8 mouse cellular contexts compared by ENCODE assay signal in genomic region chr13:58067540-58068103, GRCm38 (mm10). TPM values are rescaled to one million over a fixed set of nuclear protein-coding genes. Genes with fewer than 3 reads are reported as not detected.
DNase-seq lines count a peak whose midpoint lies in the region; ATAC-seq lines count a peak whose summit lies in the region.

No protein-coding gene starts in this region.

- H3K27me3 ChIP-seq in forebrain, embryonic 10.5 days (ENCODE audit: poor library complexity, severe bottlenecking): no peaks in the 10 kb centered on the region
- H3K27me3 ChIP-seq in forebrain, embryonic 16.5 days (replicated peaks; ENCODE audit: control insufficient read depth, insufficient read depth, low read length): no peaks in the 10 kb centered on the region
- H3K27me3 ChIP-seq in heart, embryonic 16.5 days (ENCODE audit: control insufficient read depth, insufficient read depth, low read length): no peaks in the 10 kb centered on the region

- ATAC-seq in forebrain, embryonic 16.5 days: no peak
- peak; percentile 71 for ATAC-seq in heart, embryonic 16.5 days (replicated peaks; ENCODE audit: extremely low read depth, insufficient read depth, low FRiP score)
- ATAC-seq in megakaryocyte, adult 5-6 weeks (ENCODE audit: poor library complexity, severe bottlenecking): peak; percentile 87

- no peaks in the 10 kb centered on the region for H3K36me3 ChIP-seq in forebrain, embryonic 10.5 days (replicated peaks)
- H3K36me3 ChIP-seq in forebrain, embryonic 16.5 days (ENCODE audit: control insufficient read depth, insufficient read depth): no peaks in the 10 kb centered on the region
- H3K36me3 ChIP-seq in heart, embryonic 16.5 days (ENCODE audit: control insufficient read depth, insufficient read depth): 0 out of 2 replicates have a peak, but pooled peaks cover 3% of the 10 kb centered on the region

- peaks cover 47% of the 10 kb centered on the region for H3K4me1 ChIP-seq in forebrain, embryonic 10.5 days
- peaks cover 7% of the 10 kb centered on the region; the same call in 1 of the 2 replicates for H3K4me1 ChIP-seq in forebrain, embryonic 16.5 days (replicated peaks; ENCODE audit: control insufficient read depth, insufficient read depth, low read length)
- peaks cover 52% of the 10 kb centered on the region for H3K4me1 ChIP-seq in heart, embryonic 16.5 days (ENCODE audit: control insufficient read depth, insufficient read depth, low read length)

- DNase-seq in forebrain, embryonic 10.5 days (ENCODE audit: extremely low spot score, low spot score): peak; percentile 37
- DNase-seq in embryo, embryonic 11 days: peak; percentile 80
- peak; percentile 94 to 98 for DNase-seq in kidney, postnatal 25 days
- peak; percentile 59 to 70 for DNase-seq in spleen, postnatal 36 days (ENCODE audit: low spot score in 2 of 2)
- no peak for DNase-seq in right cerebral cortex, postnatal 25 days

- H3K9ac ChIP-seq in forebrain, embryonic 16.5 days (replicated peaks; ENCODE audit: low read depth, low read length): no peak overlapping the region
- no peak overlapping the region for H3K9ac ChIP-seq in heart, embryonic 16.5 days (ENCODE audit: low read length)

- peak overlapping the region; percentile 51; the same call in 1 of the 2 replicates for H3K27ac ChIP-seq in forebrain, embryonic 10.5 days
- H3K27ac ChIP-seq in forebrain, embryonic 16.5 days (ENCODE audit: low read length): no peak overlapping the region
- peak overlapping the region; percentile 87 for H3K27ac ChIP-seq in heart, embryonic 16.5 days (ENCODE audit: low read length)

- H3K4me3 ChIP-seq in forebrain, embryonic 10.5 days: no peak overlapping the region
- no peak overlapping the region for H3K4me3 ChIP-seq in forebrain, embryonic 16.5 days (replicated peaks; ENCODE audit: low read length)
- H3K4me3 ChIP-seq in heart, embryonic 16.5 days (ENCODE audit: low read length): no peak overlapping the region

- H3K4me2 ChIP-seq in forebrain, embryonic 16.5 days (ENCODE audit: low read length): no peak overlapping the region
- peak overlapping the region; percentile 38 for H3K4me2 ChIP-seq in heart, embryonic 16.5 days (ENCODE audit: low read depth, low read length)

- no peaks in the 10 kb centered on the region for H3K9me3 ChIP-seq in forebrain, embryonic 10.5 days
- H3K9me3 ChIP-seq in forebrain, embryonic 16.5 days (ENCODE audit: control insufficient read depth, low read length): no peaks in the 10 kb centered on the region
- H3K9me3 ChIP-seq in heart, embryonic 16.5 days (replicated peaks; ENCODE audit: control insufficient read depth, low read length): no peaks in the 10 kb centered on the region

- 23% methylated on average over 17 of the region's 17 CpGs for WGBS in forebrain, embryonic 10.5 days
- 26% methylated on average over 17 of the region's 17 CpGs for WGBS in forebrain, embryonic 16.5 days
- WGBS in heart, embryonic 16.5 days: 20% methylated on average over 17 of the region's 17 CpGs

RNA-seq across cellular contexts. Expression of gene Klhl3, which starts 45.8 kb away (rescaled TPM):
- 2.0 and 2.1 TPM in 2 replicates for polyA plus RNA-seq in forebrain, embryonic 10.5 days (2016; fragmentation: Nextera tagmentation; extraction: Ambion mirVana)
- 8.9 and 11.8 TPM in 2 replicates for polyA plus RNA-seq in forebrain, embryonic 16.5 days (2015; fragmentation: Nextera tagmentation; extraction: Ambion mirVana)
- polyA plus RNA-seq in heart, embryonic 16.5 days (2015; fragmentation: Nextera tagmentation; extraction: Ambion mirVana): 8.5 and 9.6 TPM in 2 replicates
- total RNA-seq in megakaryocyte, adult 5-6 weeks (2015): 0.07 and 0.09 TPM in 2 replicates
- 0.11 and 0.12 TPM in 2 replicates for total RNA-seq in megakaryocyte, adult 5-6 weeks (2017)
